Mouse (Mus musculus) liver, adult 2 months (tissue): ENCODE results near the gene Atad3a.

ENCODE experiments used
- CTCF ChIP-seq: fragments of 200-500 bp; IDR thresholded peaks from 2 replicates; pipeline ENCODE4 v1.5.1; 2011; ENCODE audit warnings: low read depth, low read length, control low read depth
- POLR2A ChIP-seq: fragments of 200-500 bp; IDR thresholded peaks from 2 replicates; pipeline ENCODE4 v1.6.1; 2011; ENCODE audit warnings: low read length, control low read depth; ENCODE audit not compliant: insufficient read depth; ENCODE audit errors: extremely low read depth

DNA sequence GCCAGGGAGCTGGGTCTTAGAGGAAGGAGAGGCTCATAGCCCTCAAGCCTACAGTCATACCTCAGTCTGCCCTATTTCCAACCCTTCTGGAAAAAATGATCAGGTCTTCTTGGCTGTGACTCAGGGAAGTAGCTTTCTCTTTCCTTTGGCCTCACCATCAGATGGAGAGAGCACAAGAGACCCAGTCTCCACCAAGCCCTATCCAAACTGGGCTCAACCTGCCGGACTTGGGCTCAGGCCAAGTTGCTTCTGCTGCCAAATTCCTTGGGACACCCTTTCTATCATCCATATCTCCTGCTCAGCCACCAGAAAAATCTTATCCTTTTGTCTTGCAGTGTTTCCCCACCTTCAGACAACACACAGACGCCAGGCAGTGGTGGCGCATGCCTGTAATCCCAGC, 15.0 kb upstream of the Atad3a start:
- TF ChIP-seq CTCF (no peak), POLR2A (no peak)
